Mouse (Mus musculus) intestine, postnatal 0 days (tissue): Measurements from ENCODE around the gene Atf1. TPM values are rescaled to one million over a fixed set of nuclear protein-coding genes. Genes with fewer than 3 reads are reported as not detected.

Experiments
- ATAC-seq: fragments of 200-750 bp; cut with Nextera tagmentation; 2 replicates; pipeline ENCODE4 v1.8.0; 2017; ENCODE audit warnings: mild to moderate bottlenecking, moderate TSS enrichment, moderate library complexity
- H3K27ac ChIP-seq: fragments of 300-500 bp; sonication (generic); 2 replicates; pipeline ENCODE4 v1.5.1; 2014; ENCODE audit warnings: mild to moderate bottlenecking, low read depth, low read length, moderate library complexity
- H3K27me3 ChIP-seq: fragments of 300-500 bp; sonication (generic); replicated peaks from 2 replicates; pipeline ENCODE4 v1.6.1; 2014; ENCODE audit warnings: low read length, mixed read lengths; ENCODE audit not compliant: control insufficient read depth, insufficient read depth
- H3K36me3 ChIP-seq: fragments of 300-500 bp; sonication (generic); 2 replicates; pipeline ENCODE4 v1.6.1; 2014; ENCODE audit warnings: mild to moderate bottlenecking, moderate library complexity; ENCODE audit not compliant: control insufficient read depth, insufficient read depth
- H3K4me1 ChIP-seq: fragments of 300-500 bp; sonication (generic); replicated peaks from 2 replicates; pipeline ENCODE4 v1.6.1; 2014; ENCODE audit warnings: antibody characterized with exemption, low read length, mixed read lengths; ENCODE audit not compliant: control insufficient read depth, insufficient read depth
- H3K4me2 ChIP-seq: fragments of 300-500 bp; sonication (generic); replicated peaks from 2 replicates; pipeline ENCODE4 v1.6.1; 2014; ENCODE audit warnings: low read depth, mild to moderate bottlenecking, moderate library complexity
- H3K4me3 ChIP-seq: fragments of 300-500 bp; sonication (generic); 2 replicates; pipeline ENCODE4 v1.5.1; 2014; ENCODE audit warnings: low read depth, low read length
- H3K9ac ChIP-seq: fragments of 300-500 bp; sonication (generic); 2 replicates; pipeline ENCODE4 v1.6.1; 2014; ENCODE audit warnings: mild to moderate bottlenecking, low read depth, low read length
- H3K9me3 ChIP-seq: fragments of 300-500 bp; sonication (generic); 2 replicates; pipeline ENCODE4 v1.6.1; 2016; ENCODE audit warnings: mixed run types; ENCODE audit not compliant: control insufficient read depth
- CTCF ChIP-seq: sonication (generic); IDR thresholded peaks from 2 replicates; pipeline ENCODE4 v1.5.1; 2016; ENCODE audit warnings: low read depth, mild to moderate bottlenecking, control low read depth, antibody characterized with exemption, moderate library complexity
- WGBS: fragments of 180-500 bp; shearing (Covaris S2); extraction: QIAGEN DNeasy Blood & Tissue Kit; methylation state at CpG from one replicate; pipeline ENCODE4 v1.1.7; 2014; 5-methylcytosine and 5-hydroxymethylcytosine counted together
- polyA plus RNA-seq: library from polyadenylated mRNA; unstranded; fragments of >200 nt; fragmentation: Nextera tagmentation; extraction: Ambion mirVana; gene quantifications from 2 replicates; pipeline ENCODE4 v1.2.1, GENCODE M21; 2015

Gene Atf1
- 25.3 and 29.0 TPM in 2 replicates for polyA plus RNA-seq

- WGBS, result under 1% methylated on average over 91 of the region's 133 CpGs
- Histone ChIP-seq H3K4me1 (peaks cover 8% of the 10 kb centered on the region; the same call in 1 of the 2 replicates), H3K27ac (peak within 1 kb of the TSS; percentile 100), H3K9me3 (0 out of 2 replicates have a peak, but pooled peaks cover 1% of the 10 kb centered on the region), H3K27me3 (no peaks in the 10 kb centered on the region), H3K4me2 (peak within 1 kb of the TSS; percentile 66), H3K4me3 (peak within 1 kb of the TSS; percentile 85), H3K36me3 (peaks cover 1% of the 10 kb centered on the region; the same call in 1 of the 2 replicates), H3K9ac (peak within 1 kb of the TSS; percentile 98)
- ATAC-seq, result peak; percentile 79
- TF ChIP-seq CTCF, result peak; percentile 68
Observed at GRCm38 (mm10) chr15:100227663-100228534, at the start of gene Atf1. Gene Atf1, plus strand, starts transcription at chr15:100227819.

GRCm38 (mm10) chr15:100178487-100178886 lies 49.1 kb upstream of the Atf1 start:
- H3K4me2 ChIP-seq, result no peak overlapping the region
- H3K36me3 ChIP-seq, result peaks cover 62% of the 10 kb centered on the region
- no peak overlapping the region for H3K4me3 ChIP-seq
- H3K27ac ChIP-seq, result no peak overlapping the region
- no peaks in the 10 kb centered on the region for H3K4me1 ChIP-seq
- H3K9me3 ChIP-seq, result no peaks in the 10 kb centered on the region
- WGBS, result 50% methylated on average over 7 of the region's 7 CpGs
- H3K9ac ChIP-seq, result no peak overlapping the region
- no peaks in the 10 kb centered on the region for H3K27me3 ChIP-seq
- ATAC-seq, result no peak
- no peak for TF ChIP-seq CTCF

- peaks cover 61% of the 10 kb centered on the region for H3K36me3 ChIP-seq
- H3K9me3 ChIP-seq, result no peaks in the 10 kb centered on the region
- WGBS, result 92% methylated on average over 6 of the region's 6 CpGs
- H3K27ac ChIP-seq, result no peak overlapping the region
- H3K4me1 ChIP-seq, result 0 out of 2 replicates have a peak, but pooled peaks cover 3% of the 10 kb centered on the region
- no peaks in the 10 kb centered on the region for H3K27me3 ChIP-seq
- H3K9ac ChIP-seq, result no peak overlapping the region
- ATAC-seq, result no peak
- TF ChIP-seq CTCF, result no peak
- no peak overlapping the region for H3K4me2 ChIP-seq
- no peak overlapping the region for H3K4me3 ChIP-seq
Observed at GRCm38 (mm10) chr15:100179685-100180084, 47.9 kb upstream of the Atf1 start.

GRCm38 (mm10) chr15:100180221-100180620 lies 47.4 kb upstream of the Atf1 start:
- 89% methylated on average over 4 of the region's 4 CpGs for WGBS
- Histone ChIP-seq H3K4me1 (0 out of 2 replicates have a peak, but pooled peaks cover 3% of the 10 kb centered on the region), H3K4me3 (no peak overlapping the region), H3K9ac (no peak overlapping the region), H3K4me2 (no peak overlapping the region), H3K27ac (no peak overlapping the region), H3K9me3 (no peaks in the 10 kb centered on the region), H3K27me3 (no peaks in the 10 kb centered on the region), H3K36me3 (peaks cover 61% of the 10 kb centered on the region)
- no peak for ATAC-seq
- no peak for TF ChIP-seq CTCF

GRCm38 (mm10) chr15:100181841-100182240 lies 45.8 kb upstream of the Atf1 start:
- H3K27ac ChIP-seq, result peak overlapping the region; percentile 46; the same call in 1 of the 2 replicates
- H3K4me3 ChIP-seq, result no peak overlapping the region
- WGBS, result 87% methylated on average over 10 of the region's 10 CpGs
- TF ChIP-seq CTCF, result no peak
- no peak for ATAC-seq
- no peak overlapping the region for H3K4me2 ChIP-seq
- no peak overlapping the region for H3K9ac ChIP-seq
- no peaks in the 10 kb centered on the region for H3K27me3 ChIP-seq
- H3K9me3 ChIP-seq, result no peaks in the 10 kb centered on the region
- H3K4me1 ChIP-seq, result 0 out of 2 replicates have a peak, but pooled peaks cover 3% of the 10 kb centered on the region
- H3K36me3 ChIP-seq, result peaks cover 68% of the 10 kb centered on the region

GRCm38 (mm10) chr15:100182526-100183280 lies 44.9 kb upstream of the Atf1 start:
- no peak for TF ChIP-seq CTCF

More at GRCm38 (mm10) chr15:100182526-100183280, 44.9 kb upstream of the Atf1 start:
- 82% methylated on average over 28 of the region's 28 CpGs for WGBS
- Histone ChIP-seq H3K9ac (no peak overlapping the region), H3K4me2 (no peak overlapping the region), H3K27ac (peak overlapping the region; percentile 70), H3K27me3 (no peaks in the 10 kb centered on the region), H3K9me3 (no peaks in the 10 kb centered on the region), H3K4me1 (0 out of 2 replicates have a peak, but pooled peaks cover 3% of the 10 kb centered on the region), H3K36me3 (peaks cover 70% of the 10 kb centered on the region), H3K4me3 (no peak overlapping the region)
- ATAC-seq, result no peak
